Comparison of ENCODE assay signal across 8 mouse cellular contexts in the genomic region with DNA sequence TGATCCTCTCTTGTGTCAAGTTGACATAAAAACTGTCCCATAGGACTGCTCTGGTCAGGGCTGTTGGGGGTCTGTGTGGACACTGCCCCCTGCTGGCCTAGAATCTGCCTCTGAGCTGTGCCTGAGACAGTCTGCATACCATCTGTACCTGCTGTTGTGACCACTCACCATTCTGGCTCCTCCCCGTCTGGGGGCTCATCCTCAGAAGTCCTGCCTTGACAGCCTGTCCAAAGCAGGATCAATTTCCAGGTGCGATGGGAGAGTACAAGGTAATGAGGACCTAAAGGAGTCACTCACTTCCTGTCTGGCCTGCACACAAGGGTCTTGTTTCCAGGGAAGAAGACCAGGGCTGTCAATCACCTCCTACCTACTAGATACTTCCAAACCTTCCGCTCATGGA. TPM values are rescaled to one million over a fixed set of nuclear protein-coding genes. Genes with fewer than 3 reads are reported as not detected.
A peak's percentile ranks its signal among the peaks of the same experiment; 100 is the strongest.
DNase-seq lines count a peak whose midpoint lies in the region; ATAC-seq and TF ChIP-seq lines count a peak whose summit lies in the region.

No protein-coding gene starts in this region.

- no peaks in the 10 kb centered on the region for H3K9me3 ChIP-seq in embryonic facial prominence, embryonic 12.5 days
- no peaks in the 10 kb centered on the region for H3K9me3 ChIP-seq in intestine, embryonic 16.5 days (ENCODE audit: control insufficient read depth, low read length)
- H3K9me3 ChIP-seq in neural tube, embryonic 15.5 days (replicated peaks) = no peaks in the 10 kb centered on the region

- TF ChIP-seq CTCF in layer of hippocampus, adult 2 months (conservative IDR thresholded peaks at IDR 0.05) = peak; percentile 81
- peak; percentile 61 for TF ChIP-seq CTCF in lung, adult 2 months (IDR thresholded peaks at IDR 0.05; ENCODE audit: insufficient read depth, low read length)

- peaks cover 4% of the 10 kb centered on the region; the same call in 1 of the 2 replicates for H3K4me1 ChIP-seq in embryonic facial prominence, embryonic 12.5 days
- peaks cover 7% of the 10 kb centered on the region for H3K4me1 ChIP-seq in intestine, embryonic 16.5 days (ENCODE audit: control insufficient read depth, insufficient read depth, low read length)
- no peaks in the 10 kb centered on the region for H3K4me1 ChIP-seq in lung, adult 2 months (ENCODE audit: control insufficient read depth, insufficient read depth, low read length)
- peaks cover 8% of the 10 kb centered on the region; the same call in 1 of the 2 replicates for H3K4me1 ChIP-seq in neural tube, embryonic 15.5 days

- H3K27ac ChIP-seq in layer of hippocampus, adult 2 months = peak overlapping the region; percentile 21; the same call in 1 of the 2 replicates
- no peak overlapping the region for H3K27ac ChIP-seq in embryonic facial prominence, embryonic 12.5 days
- no peak overlapping the region for H3K27ac ChIP-seq in intestine, embryonic 16.5 days (ENCODE audit: low read length)
- no peak overlapping the region for H3K27ac ChIP-seq in neural tube, embryonic 15.5 days (replicated peaks)

- H3K36me3 ChIP-seq in embryonic facial prominence, embryonic 12.5 days = peaks cover 6% of the 10 kb centered on the region; the same call in 1 of the 2 replicates
- H3K36me3 ChIP-seq in intestine, embryonic 16.5 days (ENCODE audit: control insufficient read depth, insufficient read depth, low read length) = no peaks in the 10 kb centered on the region
- peaks cover 13% of the 10 kb centered on the region; the same call in 1 of the 2 replicates for H3K36me3 ChIP-seq in neural tube, embryonic 15.5 days

- no peaks in the 10 kb centered on the region for H3K27me3 ChIP-seq in embryonic facial prominence, embryonic 12.5 days
- H3K27me3 ChIP-seq in intestine, embryonic 16.5 days (replicated peaks; ENCODE audit: control insufficient read depth, insufficient read depth, low read length) = no peaks in the 10 kb centered on the region
- H3K27me3 ChIP-seq in neural tube, embryonic 15.5 days (replicated peaks) = no peaks in the 10 kb centered on the region

- no peak for TF ChIP-seq POLR2A in lung, adult 2 months (IDR thresholded peaks at IDR 0.05; ENCODE audit: borderline replicate concordance, extremely low read depth, low read depth, low read length)

- H3K4me2 ChIP-seq in embryonic facial prominence, embryonic 12.5 days (replicated peaks) = no peak overlapping the region
- H3K4me2 ChIP-seq in intestine, embryonic 16.5 days (ENCODE audit: low read depth, low read length) = no peak overlapping the region
- no peak overlapping the region for H3K4me2 ChIP-seq in neural tube, embryonic 15.5 days

- 62% methylated on average over 3 of the region's 3 CpGs for WGBS in embryonic facial prominence, embryonic 12.5 days
- WGBS in intestine, embryonic 16.5 days = 64% methylated on average over 3 of the region's 3 CpGs
- 64% methylated on average over 3 of the region's 3 CpGs for WGBS in lung, adult 2 months
- 65% methylated on average over 3 of the region's 3 CpGs for WGBS in neural tube, embryonic 15.5 days

- H3K9ac ChIP-seq in embryonic facial prominence, embryonic 12.5 days = no peak overlapping the region
- H3K9ac ChIP-seq in intestine, embryonic 16.5 days (ENCODE audit: low read depth, low read length) = no peak overlapping the region
- no peak overlapping the region for H3K9ac ChIP-seq in neural tube, embryonic 15.5 days (replicated peaks)

- ATAC-seq in embryonic facial prominence, embryonic 12.5 days (ENCODE audit: insufficient number of reproducible peaks, insufficient read depth, low FRiP score, low TSS enrichment) = peak; percentile 22; the same call in 1 of the 2 replicates
- peak; percentile 68 for ATAC-seq in intestine, embryonic 16.5 days
- peak; percentile 40; the same call in 1 of the 2 replicates for ATAC-seq in neural tube, embryonic 15.5 days (ENCODE audit: low FRiP score)

- no peak for DNase-seq in layer of hippocampus, adult 2 months (ENCODE audit: low spot score in 2 of 2)
- no peak for DNase-seq in layer of hippocampus, postnatal 36 days
- peak; percentile 56 for DNase-seq in adrenal gland, adult 2 months
- DNase-seq in lung, adult 2 months = peak; percentile 53
- no peak for DNase-seq in urinary bladder, postnatal 10 days (ENCODE audit: low spot score)

- H3K4me3 ChIP-seq in layer of hippocampus, adult 2 months = no peak overlapping the region
- H3K4me3 ChIP-seq in embryonic facial prominence, embryonic 12.5 days = no peak overlapping the region
- no peak overlapping the region for H3K4me3 ChIP-seq in intestine, embryonic 16.5 days (ENCODE audit: low read length)
- no peak overlapping the region for H3K4me3 ChIP-seq in lung, adult 2 months (replicated peaks; ENCODE audit: extremely low read depth, low read depth, low read length)
- H3K4me3 ChIP-seq in neural tube, embryonic 15.5 days (replicated peaks) = no peak overlapping the region

RNA-seq across cellular contexts. Expression of gene Morn1, which starts 8.2 kb away (rescaled TPM):
- 10 to 100 TPM; 11.8 to 14.0 TPM for total RNA-seq in layer of hippocampus, adult 2 months (2021)
- 10 to 100 TPM; 11.6 to 12.6 TPM for total RNA-seq in layer of hippocampus, postnatal 36 days (2021)
- 1 to 10 TPM; 5.5 to 5.9 TPM for total RNA-seq in adrenal gland, adult 2 months (2021)
- polyA plus RNA-seq in adrenal gland, adult 2 months (2012; rRNA removed) = 14.2 and 18.8 TPM in 2 replicates
- 5.1 and 7.7 TPM in 2 replicates for polyA plus RNA-seq in embryonic facial prominence, embryonic 12.5 days (2016; fragmentation: Nextera tagmentation; extraction: Ambion mirVana)
- polyA plus RNA-seq in intestine, embryonic 16.5 days (2015; fragmentation: Nextera tagmentation; extraction: Ambion mirVana) = 3.6 and 4.3 TPM in 2 replicates
- 14.2 and 15.5 TPM in 2 replicates for polyA plus RNA-seq in lung, adult 2 months (2012; rRNA removed)
- polyA plus RNA-seq in neural tube, embryonic 15.5 days (2015; fragmentation: Nextera tagmentation; extraction: Ambion mirVana) = 6.4 and 6.7 TPM in 2 replicates

RNA-seq across cellular contexts. Expression of gene Rer1, which starts 8.4 kb away (rescaled TPM):
- 10 to 100 TPM; 60.6 to 63.0 TPM for total RNA-seq in layer of hippocampus, adult 2 months (2021)
- 10 to 100 TPM; 65.6 to 68.8 TPM for total RNA-seq in layer of hippocampus, postnatal 36 days (2021)
- total RNA-seq in adrenal gland, adult 2 months (2021) = 100 to 1,000 TPM; 114 to 115 TPM
- polyA plus RNA-seq in adrenal gland, adult 2 months (2012; rRNA removed) = 49.1 and 58.4 TPM in 2 replicates
- polyA plus RNA-seq in embryonic facial prominence, embryonic 12.5 days (2016; fragmentation: Nextera tagmentation; extraction: Ambion mirVana) = 139 and 143 TPM in 2 replicates
- 211 and 216 TPM in 2 replicates for polyA plus RNA-seq in intestine, embryonic 16.5 days (2015; fragmentation: Nextera tagmentation; extraction: Ambion mirVana)
- 76.1 and 85.9 TPM in 2 replicates for polyA plus RNA-seq in lung, adult 2 months (2012; rRNA removed)
- polyA plus RNA-seq in neural tube, embryonic 15.5 days (2015; fragmentation: Nextera tagmentation; extraction: Ambion mirVana) = 130 and 139 TPM in 2 replicates

RNA-seq across cellular contexts. Expression of gene Pex10, which starts 27.7 kb away (rescaled TPM):
- 10 to 100 TPM; 23.1 to 24.2 TPM for total RNA-seq in layer of hippocampus, adult 2 months (2021)
- total RNA-seq in layer of hippocampus, postnatal 36 days (2021) = 10 to 100 TPM; 21.8 to 24.0 TPM
- total RNA-seq in adrenal gland, adult 2 months (2021) = 10 to 100 TPM; 17.9 to 23.9 TPM
- 37.4 and 46.2 TPM in 2 replicates for polyA plus RNA-seq in adrenal gland, adult 2 months (2012; rRNA removed)
- 23.3 and 23.7 TPM in 2 replicates for polyA plus RNA-seq in embryonic facial prominence, embryonic 12.5 days (2016; fragmentation: Nextera tagmentation; extraction: Ambion mirVana)
- polyA plus RNA-seq in intestine, embryonic 16.5 days (2015; fragmentation: Nextera tagmentation; extraction: Ambion mirVana) = 28.9 and 30.5 TPM in 2 replicates
- 20.8 and 23.7 TPM in 2 replicates for polyA plus RNA-seq in lung, adult 2 months (2012; rRNA removed)
- 22.3 and 23.5 TPM in 2 replicates for polyA plus RNA-seq in neural tube, embryonic 15.5 days (2015; fragmentation: Nextera tagmentation; extraction: Ambion mirVana)

RNA-seq across cellular contexts. Expression of gene Plch2, which starts 38.0 kb away (rescaled TPM):
- total RNA-seq in layer of hippocampus, adult 2 months (2021) = 10 to 100 TPM; 91.1 to 92.0 TPM
- total RNA-seq in layer of hippocampus, postnatal 36 days (2021) = 10 to 100 TPM; 96.6 to 96.9 TPM
- total RNA-seq in adrenal gland, adult 2 months (2021) = under 1 TPM; 0.40 to 0.83 TPM
- polyA plus RNA-seq in adrenal gland, adult 2 months (2012; rRNA removed) = 4.4 and 4.8 TPM in 2 replicates
- polyA plus RNA-seq in embryonic facial prominence, embryonic 12.5 days (2016; fragmentation: Nextera tagmentation; extraction: Ambion mirVana) = 3.6 and 5.7 TPM in 2 replicates
- polyA plus RNA-seq in intestine, embryonic 16.5 days (2015; fragmentation: Nextera tagmentation; extraction: Ambion mirVana) = 19.8 and 22.9 TPM in 2 replicates
- polyA plus RNA-seq in lung, adult 2 months (2012; rRNA removed) = 15.1 and 23.9 TPM in 2 replicates
- polyA plus RNA-seq in neural tube, embryonic 15.5 days (2015; fragmentation: Nextera tagmentation; extraction: Ambion mirVana) = 16.0 and 18.7 TPM in 2 replicates

Comparison
In these comparisons a context has a peak if more than half of its experiments do, and no peak if none do; other contexts are left out.
1. DNase-seq: peak in adrenal gland, adult 2 months (single experiment) and lung, adult 2 months (single experiment); none in layer of hippocampus, adult 2 months (0 of 2), layer of hippocampus, postnatal 36 days (0 of 2) and urinary bladder, postnatal 10 days (single experiment).
2. Peak in every context shown above with its lines, with median percentiles within 50 percentile points of each other: ATAC-seq.